Mouse (Mus musculus): ENCODE results near the gene Kank3. TPM values are rescaled to one million over a fixed set of nuclear protein-coding genes. Genes with fewer than 3 reads are reported as not detected.

The Kank3 gene
- polyA plus RNA-seq, 1 experiment from 2014 or later = 40.3 TPM

DNA sequence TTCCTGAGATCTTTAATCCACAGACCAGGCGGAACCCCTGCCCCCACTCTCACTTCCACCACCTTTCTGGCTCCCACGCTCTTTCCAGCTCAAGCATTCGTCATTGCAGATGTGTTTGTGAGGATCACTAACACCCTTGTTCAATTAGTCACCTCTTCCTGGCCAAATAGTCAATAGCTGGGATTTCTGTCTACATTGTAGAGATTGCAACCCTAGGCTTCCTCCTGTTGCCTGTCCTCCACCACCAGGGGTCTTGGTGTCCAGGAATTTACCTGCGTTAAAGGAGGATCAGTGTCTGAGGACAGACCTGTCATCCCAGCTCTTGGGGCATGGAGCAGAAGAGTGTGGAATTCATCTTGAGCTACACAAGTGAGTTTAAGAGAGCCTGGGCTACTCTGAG lies 28.3 kb upstream of the Kank3 start:
- Histone ChIP-seq H3K4me2 (peak overlapping the region; percentile 86), H3K9ac (peak overlapping the region; percentile 72; the same call in 1 of the 2 replicates), H3K27ac (replicated peaks) (no peak overlapping the region), H3K9me3 (no peaks in the 10 kb centered on the region), H3K27me3 (peaks cover 7% of the 10 kb centered on the region; the same call in 1 of the 2 replicates), H3K4me1 (replicated peaks) (peaks cover 34% of the 10 kb centered on the region), H3K4me3 (peak overlapping the region; percentile 48), H3K36me3 (peaks cover 3% of the 10 kb centered on the region; the same call in 1 of the 2 replicates)
- WGBS = 49% methylated on average over 4 of the region's 4 CpGs
- ATAC-seq (ENCODE audit: low read depth) = no peak

DNA sequence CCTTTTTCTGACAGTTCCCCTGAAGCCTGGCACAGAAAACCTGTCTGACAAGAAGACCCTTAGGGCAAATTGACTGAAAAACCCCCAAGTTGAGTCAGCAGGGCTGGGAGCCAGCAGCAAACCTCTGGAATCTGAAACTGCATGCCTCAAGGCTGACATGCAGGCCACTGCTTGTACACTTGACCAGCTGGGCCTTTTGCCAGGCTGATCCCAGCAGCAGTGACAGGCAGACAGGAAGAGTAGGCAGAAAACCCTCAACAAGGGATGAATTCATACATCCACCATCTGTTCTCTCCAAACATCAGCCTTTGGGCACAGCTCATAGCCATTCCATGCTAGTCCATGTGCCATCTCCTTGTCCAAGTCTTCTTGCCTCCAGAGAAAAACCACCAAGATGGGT lies 26.9 kb upstream of the Kank3 start:
- H3K9me3 ChIP-seq = no peaks in the 10 kb centered on the region
- no peak for ATAC-seq (ENCODE audit: low read depth)
- H3K27ac ChIP-seq (replicated peaks) = no peak overlapping the region
- no peaks in the 10 kb centered on the region for H3K36me3 ChIP-seq
- peaks cover 29% of the 10 kb centered on the region for H3K4me1 ChIP-seq (replicated peaks)
- peaks cover 7% of the 10 kb centered on the region; the same call in 1 of the 2 replicates for H3K27me3 ChIP-seq
- H3K4me3 ChIP-seq = no peak overlapping the region
- no peak overlapping the region for H3K9ac ChIP-seq
- no peak overlapping the region for H3K4me2 ChIP-seq

DNA sequence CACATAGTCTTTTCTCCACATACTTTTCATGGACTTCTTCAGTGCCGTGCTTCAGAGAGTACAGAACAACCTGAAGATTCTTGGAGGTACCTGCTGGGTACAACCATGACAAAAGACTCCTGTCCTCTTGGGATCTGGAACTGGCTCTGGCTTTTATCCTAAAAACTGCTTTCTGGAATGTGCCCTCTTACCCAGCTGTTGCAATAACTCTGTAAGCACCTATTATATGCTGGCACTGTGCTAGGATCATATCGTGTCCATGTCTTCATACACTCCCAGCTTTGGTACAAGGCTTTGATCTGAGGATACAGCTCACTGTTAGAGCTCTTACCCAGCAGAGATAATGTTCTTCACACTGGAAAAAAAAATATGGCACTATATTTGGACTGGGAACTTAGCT lies 25.4 kb upstream of the Kank3 start:
- peaks cover 7% of the 10 kb centered on the region; the same call in 1 of the 2 replicates for H3K27me3 ChIP-seq
- no peak for ATAC-seq (ENCODE audit: low read depth)
- no peaks in the 10 kb centered on the region for H3K9me3 ChIP-seq
- H3K27ac ChIP-seq (replicated peaks) = no peak overlapping the region
- peaks cover 20% of the 10 kb centered on the region for H3K4me1 ChIP-seq (replicated peaks)
- no peak overlapping the region for H3K4me2 ChIP-seq
- H3K36me3 ChIP-seq = no peaks in the 10 kb centered on the region
- 88% methylated on average over 2 of the region's 2 CpGs for WGBS
- no peak overlapping the region for H3K4me3 ChIP-seq
- H3K9ac ChIP-seq = no peak overlapping the region

DNA sequence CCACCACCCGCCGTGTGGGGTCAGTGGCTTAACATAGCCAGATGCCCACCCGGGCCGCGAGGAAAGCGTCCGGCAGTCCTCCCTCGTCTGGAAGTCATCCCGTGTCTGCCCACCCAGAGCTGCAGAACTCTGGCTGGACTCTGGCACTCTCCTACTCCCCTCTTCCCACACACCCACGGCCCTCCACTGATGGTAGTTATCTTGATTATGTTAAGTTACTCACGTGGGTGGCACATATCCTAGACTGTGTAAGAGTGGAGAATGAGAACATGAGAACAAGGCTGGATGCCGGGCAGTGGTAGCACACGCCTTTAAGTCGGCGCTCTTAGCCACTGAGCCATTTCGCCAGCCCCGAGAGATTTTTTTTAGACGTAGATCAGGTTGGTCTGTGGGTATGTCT lies 23.9 kb upstream of the Kank3 start:
- no peaks in the 10 kb centered on the region for H3K36me3 ChIP-seq
- no peak overlapping the region for H3K9ac ChIP-seq
- WGBS = 88% methylated on average over 18 of the region's 18 CpGs
- ATAC-seq (ENCODE audit: low read depth) = no peak
- H3K9me3 ChIP-seq = no peaks in the 10 kb centered on the region
- H3K4me3 ChIP-seq = no peak overlapping the region
- H3K4me2 ChIP-seq = no peak overlapping the region
- no peak overlapping the region for H3K27ac ChIP-seq (replicated peaks)
- H3K4me1 ChIP-seq (replicated peaks) = peaks cover 9% of the 10 kb centered on the region
- H3K27me3 ChIP-seq = peaks cover 7% of the 10 kb centered on the region; the same call in 1 of the 2 replicates

DNA sequence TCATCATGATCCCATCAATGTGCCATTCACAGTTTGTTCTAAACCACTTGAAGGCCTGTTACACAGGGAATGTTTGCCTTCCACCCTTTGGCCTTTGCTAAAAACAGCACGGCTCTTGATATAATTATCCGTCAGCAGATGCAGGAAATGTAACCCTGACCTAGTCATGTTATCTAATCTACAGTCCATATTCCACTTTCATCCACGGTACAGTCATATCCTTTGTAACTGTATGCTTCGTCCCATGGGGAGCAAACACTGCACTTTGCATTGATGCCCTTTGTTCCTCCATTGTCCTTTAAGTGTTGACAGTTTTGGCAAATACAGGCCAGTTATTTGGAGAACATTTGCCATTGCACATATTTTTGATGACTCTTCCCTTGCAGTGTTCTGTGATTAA lies 21.6 kb upstream of the Kank3 start:
- H3K9ac ChIP-seq = no peak overlapping the region
- H3K36me3 ChIP-seq = no peaks in the 10 kb centered on the region
- no peak for ATAC-seq (ENCODE audit: low read depth)
- no peaks in the 10 kb centered on the region for H3K27me3 ChIP-seq
- H3K4me1 ChIP-seq (replicated peaks) = no peaks in the 10 kb centered on the region
- 81% methylated on average over 4 of the region's 4 CpGs for WGBS
- H3K9me3 ChIP-seq = no peaks in the 10 kb centered on the region
- H3K4me3 ChIP-seq = no peak overlapping the region
- no peak overlapping the region for H3K27ac ChIP-seq (replicated peaks)
- no peak overlapping the region for H3K4me2 ChIP-seq

DNA sequence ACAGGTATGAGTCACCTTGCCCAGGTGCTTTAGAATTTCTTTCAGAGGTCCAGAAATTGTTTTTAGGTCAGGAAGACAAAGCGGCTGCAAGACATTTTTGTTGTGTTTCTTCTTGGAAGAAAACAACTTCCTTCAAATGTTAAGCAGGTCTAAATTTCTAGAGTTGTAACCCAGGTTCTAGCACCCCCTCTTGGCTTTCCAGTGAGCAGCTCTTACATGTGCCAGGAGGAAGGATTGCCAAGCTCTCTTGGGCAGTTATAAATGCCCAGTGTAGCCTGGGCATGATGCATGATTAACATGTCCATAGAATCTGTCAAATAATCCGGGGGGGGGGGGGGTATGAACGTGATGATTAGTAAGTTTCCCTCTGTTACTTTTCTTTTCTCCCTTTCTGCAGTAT lies 12.0 kb upstream of the Kank3 start:
- 56% methylated on average over 3 of the region's 3 CpGs for WGBS
- Histone ChIP-seq H3K9me3 (no peaks in the 10 kb centered on the region), H3K4me3 (no peak overlapping the region), H3K9ac (no peak overlapping the region), H3K27me3 (no peaks in the 10 kb centered on the region; the same call in 1 of the 2 replicates), H3K4me1 (replicated peaks) (no peaks in the 10 kb centered on the region), H3K4me2 (no peak overlapping the region), H3K27ac (replicated peaks) (no peak overlapping the region), H3K36me3 (no peaks in the 10 kb centered on the region)
- ATAC-seq (ENCODE audit: low read depth) = no peak

DNA sequence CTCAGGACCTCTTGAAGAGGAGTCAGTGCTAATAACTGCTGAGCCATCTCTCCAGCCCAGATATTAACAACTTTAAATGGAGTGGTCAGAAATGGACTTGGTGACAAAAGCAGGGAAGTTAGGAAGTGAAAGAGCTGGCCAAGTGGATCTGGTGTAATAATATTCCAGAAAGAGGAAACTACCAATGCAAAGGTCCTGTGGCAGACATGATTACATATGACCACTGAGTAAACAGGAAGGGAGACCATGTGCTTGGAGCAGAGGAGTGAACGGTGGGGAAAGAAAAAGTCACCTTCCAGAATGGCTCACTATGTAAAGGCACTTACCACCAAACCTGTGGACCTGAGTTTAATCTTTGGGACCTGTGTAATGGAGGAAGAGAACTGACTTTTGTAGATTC lies 11.0 kb upstream of the Kank3 start:
- H3K27ac ChIP-seq (replicated peaks) = no peak overlapping the region
- no peak overlapping the region for H3K9ac ChIP-seq
- no peaks in the 10 kb centered on the region for H3K36me3 ChIP-seq
- no peaks in the 10 kb centered on the region for H3K9me3 ChIP-seq
- no peaks in the 10 kb centered on the region for H3K4me1 ChIP-seq (replicated peaks)
- 71% methylated on average over 1 of the region's 1 CpGs for WGBS
- H3K4me3 ChIP-seq = no peak overlapping the region
- H3K27me3 ChIP-seq = no peaks in the 10 kb centered on the region; the same call in 1 of the 2 replicates
- H3K4me2 ChIP-seq = no peak overlapping the region
- ATAC-seq (ENCODE audit: low read depth) = no peak

DNA sequence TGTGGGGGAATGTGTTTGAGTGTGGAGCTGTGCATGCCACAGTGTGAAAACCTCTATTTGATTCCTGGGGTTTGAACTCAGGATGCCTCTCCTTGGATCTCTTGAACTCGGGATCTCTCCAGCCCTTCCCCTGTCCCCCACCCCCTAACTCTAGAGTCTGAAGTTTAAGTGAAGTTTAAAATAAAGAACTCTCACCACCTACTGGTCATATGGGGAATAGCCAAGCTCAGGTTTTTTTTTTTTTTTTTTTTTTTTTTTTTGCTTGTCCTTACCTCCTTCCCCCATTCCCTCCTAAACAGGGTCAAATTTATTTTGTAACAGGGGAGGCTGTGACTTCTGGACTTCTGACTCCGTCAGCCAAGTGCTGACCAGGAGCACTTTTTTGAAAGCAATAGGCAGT lies 8.1 kb upstream of the Kank3 start:
- H3K9me3 ChIP-seq = no peaks in the 10 kb centered on the region
- no peaks in the 10 kb centered on the region for H3K36me3 ChIP-seq
- H3K4me2 ChIP-seq = no peak overlapping the region
- no peak overlapping the region for H3K27ac ChIP-seq (replicated peaks)
- H3K9ac ChIP-seq = no peak overlapping the region
- WGBS = 7% methylated on average over 2 of the region's 2 CpGs
- no peaks in the 10 kb centered on the region for H3K27me3 ChIP-seq
- H3K4me3 ChIP-seq = no peak overlapping the region
- ATAC-seq (ENCODE audit: low read depth) = no peak
- no peaks in the 10 kb centered on the region for H3K4me1 ChIP-seq (replicated peaks)

DNA sequence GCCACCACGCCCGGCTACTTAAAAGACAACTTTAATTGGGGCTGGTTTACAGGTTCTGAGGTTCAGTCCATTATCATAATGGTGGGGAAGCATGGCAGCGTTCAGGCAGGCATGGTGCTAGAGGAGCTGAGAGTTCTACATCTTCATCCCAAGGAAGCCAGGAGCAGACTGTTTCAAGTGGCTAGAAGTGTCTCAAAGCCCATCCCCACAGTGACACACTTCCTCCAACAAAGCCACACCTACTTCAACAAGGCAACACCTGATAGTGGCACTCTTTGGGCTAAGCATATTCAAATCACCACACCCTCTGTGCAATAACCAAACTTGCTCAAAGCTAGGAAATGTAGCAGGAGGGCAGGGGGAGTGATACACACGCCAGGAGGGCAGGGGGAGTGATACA lies 6.1 kb upstream of the Kank3 start:
- peaks cover 3% of the 10 kb centered on the region; the same call in 1 of the 2 replicates for H3K27me3 ChIP-seq
- no peak overlapping the region for H3K4me3 ChIP-seq
- no peaks in the 10 kb centered on the region for H3K36me3 ChIP-seq
- no peaks in the 10 kb centered on the region for H3K4me1 ChIP-seq (replicated peaks)
- WGBS = 65% methylated on average over 4 of the region's 4 CpGs
- H3K27ac ChIP-seq (replicated peaks) = no peak overlapping the region
- no peak for ATAC-seq (ENCODE audit: low read depth)
- H3K4me2 ChIP-seq = no peak overlapping the region
- no peak overlapping the region for H3K9ac ChIP-seq
- H3K9me3 ChIP-seq = no peaks in the 10 kb centered on the region

DNA sequence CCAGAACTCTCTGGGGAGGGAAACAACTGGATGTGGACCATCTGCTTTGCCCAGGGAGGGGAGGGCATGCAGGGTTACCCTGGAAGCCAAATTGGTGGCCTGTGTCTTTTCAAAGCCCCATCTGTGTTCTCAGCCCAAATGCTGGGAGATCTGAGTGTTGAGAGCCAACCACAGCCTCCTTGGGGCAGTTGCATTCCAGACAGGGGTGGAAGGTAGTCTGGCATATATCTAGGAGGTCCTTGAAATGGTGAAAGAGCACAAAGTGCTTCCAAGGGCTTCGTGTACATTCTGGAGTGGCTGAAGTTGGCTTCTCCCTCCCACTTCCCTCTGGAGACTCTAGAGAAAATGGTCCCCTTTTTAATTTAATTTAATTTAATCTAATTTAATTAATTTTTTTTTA lies 5.6 kb upstream of the Kank3 start:
- no peak for ATAC-seq (ENCODE audit: low read depth)
- 59% methylated on average over 1 of the region's 1 CpGs for WGBS
- Histone ChIP-seq H3K27me3 (peaks cover 3% of the 10 kb centered on the region; the same call in 1 of the 2 replicates), H3K9me3 (no peaks in the 10 kb centered on the region), H3K4me1 (replicated peaks) (no peaks in the 10 kb centered on the region), H3K27ac (replicated peaks) (no peak overlapping the region), H3K4me3 (no peak overlapping the region), H3K4me2 (no peak overlapping the region), H3K36me3 (no peaks in the 10 kb centered on the region), H3K9ac (no peak overlapping the region)

DNA sequence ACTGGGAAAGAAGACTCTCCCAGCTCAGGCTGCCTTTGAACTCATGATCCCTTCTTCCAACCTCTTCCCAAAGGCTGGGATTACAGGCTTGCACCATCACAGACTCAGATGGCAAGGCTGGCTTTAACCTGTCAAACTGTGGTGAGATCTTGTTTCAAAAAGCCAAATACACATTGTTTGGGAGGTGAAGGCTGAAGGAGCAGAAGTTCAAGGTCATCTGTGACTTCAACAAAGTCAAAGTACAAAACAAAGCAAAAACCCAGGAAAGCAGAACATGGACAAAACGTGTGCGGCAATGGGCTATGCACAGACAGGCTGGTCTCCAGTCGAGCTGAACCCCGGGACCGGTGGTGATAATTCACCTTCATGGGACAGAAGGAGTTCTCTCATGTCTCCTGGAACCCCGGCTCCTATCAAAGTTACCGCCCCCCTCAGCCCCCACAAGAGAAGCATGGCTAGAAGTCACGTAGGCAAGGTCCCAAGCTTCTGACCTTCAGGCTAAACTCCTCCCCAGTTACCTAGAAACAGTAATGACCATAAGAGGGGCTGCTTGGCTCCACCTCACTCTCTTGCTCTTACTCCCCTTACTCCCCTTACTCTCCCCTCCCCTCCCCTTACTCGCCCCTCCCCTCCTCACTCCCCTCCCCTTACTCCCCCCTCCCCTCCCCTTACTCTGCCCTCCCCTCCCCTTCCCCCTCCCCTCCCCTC lies 3.0 kb upstream of the Kank3 start:
- peaks cover 9% of the 10 kb centered on the region for H3K4me1 ChIP-seq (replicated peaks)
- H3K4me3 ChIP-seq = no peak overlapping the region
- no peak overlapping the region for H3K9ac ChIP-seq
- peaks cover 15% of the 10 kb centered on the region for H3K27me3 ChIP-seq
- H3K36me3 ChIP-seq = no peaks in the 10 kb centered on the region
- 64% methylated on average over 8 of the region's 9 CpGs for WGBS
- no peak for ATAC-seq (ENCODE audit: low read depth)
- H3K4me2 ChIP-seq = no peak overlapping the region
- H3K9me3 ChIP-seq = no peaks in the 10 kb centered on the region
- no peak overlapping the region for H3K27ac ChIP-seq (replicated peaks)

DNA sequence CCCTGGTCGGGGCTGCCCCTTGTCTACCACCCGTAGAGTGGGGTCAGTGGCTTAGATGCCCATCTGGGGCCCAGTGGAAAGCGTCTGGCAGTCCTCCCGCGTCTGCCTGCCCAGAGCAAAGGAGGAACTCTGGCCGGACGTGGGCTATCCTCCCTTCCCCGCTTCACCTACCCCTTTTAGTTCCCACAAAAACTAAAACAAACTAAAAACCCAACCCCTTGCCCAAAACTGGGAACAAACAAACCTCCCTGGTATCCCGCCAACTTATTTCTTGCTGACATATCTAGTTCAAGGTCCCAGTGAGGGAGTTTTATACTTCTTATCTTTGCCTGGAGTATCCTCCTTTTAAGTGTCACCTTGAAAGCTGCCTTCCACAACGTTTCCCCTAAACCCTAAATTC lies 2.1 kb upstream of the Kank3 start:
- H3K9ac ChIP-seq = no peak overlapping the region
- no peaks in the 10 kb centered on the region for H3K9me3 ChIP-seq
- ATAC-seq (ENCODE audit: low read depth) = no peak
- peaks cover 9% of the 10 kb centered on the region for H3K4me1 ChIP-seq (replicated peaks)
- no peak overlapping the region for H3K4me3 ChIP-seq
- H3K4me2 ChIP-seq = no peak overlapping the region
- no peak overlapping the region for H3K27ac ChIP-seq (replicated peaks)
- H3K27me3 ChIP-seq = peaks cover 15% of the 10 kb centered on the region
- no peaks in the 10 kb centered on the region for H3K36me3 ChIP-seq
- 42% methylated on average over 10 of the region's 10 CpGs for WGBS

DNA sequence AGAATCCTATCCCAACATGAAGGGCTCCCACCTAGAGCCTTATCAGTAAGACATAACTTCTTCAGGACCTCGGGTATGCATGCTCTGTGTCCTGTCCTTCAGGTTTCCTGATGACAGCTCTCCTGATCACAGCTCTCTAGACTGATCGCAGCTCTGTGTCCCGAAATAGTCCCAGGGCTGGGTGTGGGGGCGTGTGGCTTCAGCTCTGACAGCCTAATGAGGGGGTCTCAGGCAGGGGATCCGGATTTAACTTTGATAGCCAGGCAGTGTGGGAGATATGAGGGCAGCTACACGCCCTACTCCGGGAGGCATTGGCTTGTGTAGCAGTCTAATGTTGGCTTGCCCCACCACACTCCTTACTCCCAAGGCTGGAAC lies 810 bp downstream of the Kank3 start:
- Histone ChIP-seq H3K4me3 (peak overlapping the region; percentile 48), H3K36me3 (no peaks in the 10 kb centered on the region), H3K9me3 (no peaks in the 10 kb centered on the region), H3K4me2 (peak overlapping the region; percentile 68), H3K27me3 (peaks cover 15% of the 10 kb centered on the region), H3K4me1 (replicated peaks) (peaks cover 9% of the 10 kb centered on the region), H3K9ac (peak overlapping the region; percentile 70; the same call in 1 of the 2 replicates), H3K27ac (replicated peaks) (no peak overlapping the region)
- 31% methylated on average over 7 of the region's 7 CpGs for WGBS
- ATAC-seq (ENCODE audit: low read depth) = no peak

Measured in neural tube, embryonic 13.5 days (tissue).